Mouse (Mus musculus): ENCODE data around the gene Mturn.

Gene Mturn

GRCm38 (mm10) chr6:54729451-54730105 lies 48.2 kb downstream of the Mturn start:
- DNase-seq (ENCODE audit: low spot score) = no peak

- no peak for DNase-seq (ENCODE audit: low spot score)
Measured at GRCm38 (mm10) chr6:54731726-54732125, 50.3 kb downstream of the Mturn start.

DNA sequence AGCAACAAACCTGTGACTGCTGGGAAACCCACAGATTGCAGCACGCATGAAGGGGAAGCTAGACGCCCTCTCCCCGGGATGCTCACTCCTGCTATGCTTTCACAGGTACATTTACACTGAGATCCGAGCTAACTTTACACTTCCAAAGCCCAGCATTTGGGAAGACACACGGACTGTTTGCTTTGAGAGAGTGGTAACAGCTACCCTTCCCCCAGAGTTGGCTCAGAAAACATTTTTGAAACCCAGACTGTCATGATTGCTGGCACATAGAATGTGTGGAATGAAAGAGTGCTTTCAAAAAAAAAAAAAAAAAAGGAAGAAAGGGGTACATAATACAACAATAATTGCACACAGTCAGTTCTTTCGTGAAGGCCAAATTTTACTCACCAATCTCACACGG lies 51.3 kb downstream of the Mturn start:
- no peak for DNase-seq (ENCODE audit: low spot score)

- no peak for DNase-seq (ENCODE audit: low spot score)
Measured at GRCm38 (mm10) chr6:54736126-54736525, 54.7 kb downstream of the Mturn start.

DNA sequence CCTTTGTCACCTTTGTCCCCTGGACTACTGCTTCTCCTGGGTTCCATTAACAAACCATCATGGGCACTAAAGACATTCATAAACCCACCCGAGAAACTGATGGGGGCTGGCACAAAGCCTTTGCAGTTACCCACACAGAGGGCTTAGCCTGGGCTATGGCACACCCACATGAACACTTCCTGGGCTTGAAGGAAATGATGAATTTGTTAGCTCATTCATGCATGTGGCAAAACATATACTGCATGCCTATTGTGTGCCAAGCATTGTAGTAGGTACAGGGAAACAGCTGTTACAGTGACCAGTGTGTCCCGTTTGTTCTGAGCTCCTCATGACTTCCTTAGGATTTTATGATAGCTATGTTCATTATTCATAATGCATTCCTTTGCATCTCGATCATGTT lies 55.8 kb downstream of the Mturn start:
- DNase-seq (ENCODE audit: low spot score) = no peak

GRCm38 (mm10) chr6:54737684-54738083 lies 56.3 kb downstream of the Mturn start:
- DNase-seq (ENCODE audit: low spot score) = no peak

DNA sequence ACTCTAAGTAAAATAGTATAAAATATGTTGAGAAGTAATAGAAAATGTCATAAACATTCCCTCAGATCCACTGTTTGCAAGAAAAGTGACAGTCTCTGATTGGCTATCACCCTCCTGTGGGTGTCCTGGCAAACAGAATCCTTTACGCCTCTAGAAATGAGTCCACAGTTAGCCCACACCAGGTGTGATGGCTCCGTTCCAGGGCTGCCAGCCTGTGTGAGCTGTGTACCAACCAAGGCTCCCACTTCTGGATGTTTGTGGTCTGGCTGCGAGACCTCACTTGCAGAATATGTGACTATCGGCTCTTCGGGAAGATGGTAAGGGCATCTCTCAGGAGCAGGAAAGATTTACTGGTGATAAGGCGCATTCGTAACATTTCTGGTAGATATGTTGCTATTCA lies 67.6 kb downstream of the Mturn start:
- no peak for DNase-seq (ENCODE audit: low spot score)

GRCm38 (mm10) chr6:54751621-54752020 lies 70.2 kb downstream of the Mturn start:
- no peak for DNase-seq (ENCODE audit: low spot score)

GRCm38 (mm10) chr6:54752076-54752475 lies 70.7 kb downstream of the Mturn start:
- DNase-seq (ENCODE audit: low spot score) = no peak
